Mouse (Mus musculus) left cerebral cortex, adult 18-20 months (tissue): ENCODE data around the gene Lrrn4cl. TPM values are rescaled to one million over a fixed set of nuclear protein-coding genes. Genes with fewer than 3 reads are reported as not detected.
A peak's percentile ranks its signal among the peaks of the same experiment; 100 is the strongest.
"Not testable (repeated sequence)": the region's sequence is repeated elsewhere in the genome, so short reads cannot be mapped to it uniquely, and the experiment has no call there.

Experiments
- DNase-seq, 2 experiments: peaks; one replicate each; pipeline ENCODE4 v3.0.0; 2021 to 2022; ENCODE audit warnings: low spot score in 2 of 2, mixed read lengths in 1 of 2
- total RNA-seq, 2 experiments: library from RNA; stranded (reverse); gene quantifications; 2 replicates each; pipeline ENCODE4 v1.2.3; 2021

The Lrrn4cl gene
- total RNA-seq, 2 experiments from 2014 or later = 1.2 to 1.7 TPM

DNA sequence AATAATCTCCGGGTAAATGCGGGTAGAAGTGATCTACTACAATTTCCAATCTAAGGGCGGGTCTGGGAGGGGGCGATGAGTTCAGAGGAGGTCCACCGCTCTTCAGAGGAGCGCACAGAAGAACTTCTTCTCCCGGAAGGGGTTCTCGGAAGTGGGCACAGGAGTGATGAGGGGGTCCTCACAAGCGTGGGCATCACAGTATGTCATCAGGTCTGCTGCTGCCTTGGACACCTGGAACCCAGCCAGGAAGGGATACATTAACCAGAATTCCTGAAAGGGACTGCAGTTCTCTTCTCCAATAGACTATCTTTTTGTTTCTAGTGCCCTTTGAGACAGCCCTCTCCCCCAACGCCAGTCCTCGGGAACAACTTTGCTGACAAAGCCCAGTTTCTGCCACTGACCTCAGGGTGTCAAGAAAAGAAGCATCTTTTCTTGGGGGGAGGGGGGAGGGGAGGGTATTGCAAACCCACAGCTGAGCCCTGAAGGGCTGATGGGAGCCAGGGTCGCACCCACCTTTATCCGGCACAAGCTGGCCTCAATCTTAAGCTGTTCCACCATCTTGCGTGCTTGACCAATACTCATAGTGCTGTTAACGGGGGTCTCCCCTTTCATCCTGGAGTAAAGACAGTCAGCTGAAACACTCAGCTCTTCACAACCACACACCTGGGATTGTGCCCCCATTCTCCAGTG lies 12.4 kb upstream of the Lrrn4cl start:
- peak; percentile 46 to 47 for DNase-seq

DNA sequence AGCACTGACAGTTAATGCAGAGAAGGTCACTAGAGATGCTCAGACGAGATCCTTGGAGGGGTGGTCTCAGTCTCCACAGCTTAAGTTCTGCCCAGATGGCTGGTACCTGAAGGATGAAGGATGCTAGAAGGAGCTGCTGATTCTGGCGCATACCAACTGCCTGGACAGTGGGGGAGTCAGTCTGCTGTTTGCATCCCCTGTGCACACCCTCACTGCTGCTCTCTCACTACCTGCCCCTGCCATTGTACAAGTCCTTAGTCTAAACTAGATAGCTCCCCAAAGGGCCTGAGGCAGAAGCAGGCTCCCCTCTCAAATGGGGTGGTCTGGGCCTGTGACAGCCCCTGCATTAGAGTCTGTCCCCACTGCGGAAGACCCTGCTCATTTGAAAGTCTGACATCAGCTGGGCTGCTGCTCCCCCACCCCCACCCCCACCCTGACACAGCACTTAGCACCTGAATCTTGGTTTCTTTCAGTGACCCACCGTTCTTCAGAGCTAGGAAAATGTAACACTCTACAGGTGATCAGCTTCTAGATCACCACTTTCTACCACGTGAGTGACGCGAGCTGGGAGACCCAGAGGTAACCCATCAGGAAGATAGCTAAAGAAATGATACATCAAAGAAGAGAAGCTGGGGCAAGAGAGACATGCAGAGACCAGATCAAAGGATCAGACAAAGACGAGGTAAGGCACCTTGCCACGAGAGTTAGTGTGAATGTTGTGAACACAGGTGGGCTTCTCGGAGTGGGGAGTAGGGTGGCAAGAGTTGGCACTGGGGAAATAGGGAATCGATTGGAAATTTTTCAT lies 11.3 kb upstream of the Lrrn4cl start, which contains the start of gene Gng3:
Gene Gng3, minus strand, starts transcription at position 92 of the 805 bp plus-strand sequence.
- peak; percentile 80 to 86 for DNase-seq

DNA sequence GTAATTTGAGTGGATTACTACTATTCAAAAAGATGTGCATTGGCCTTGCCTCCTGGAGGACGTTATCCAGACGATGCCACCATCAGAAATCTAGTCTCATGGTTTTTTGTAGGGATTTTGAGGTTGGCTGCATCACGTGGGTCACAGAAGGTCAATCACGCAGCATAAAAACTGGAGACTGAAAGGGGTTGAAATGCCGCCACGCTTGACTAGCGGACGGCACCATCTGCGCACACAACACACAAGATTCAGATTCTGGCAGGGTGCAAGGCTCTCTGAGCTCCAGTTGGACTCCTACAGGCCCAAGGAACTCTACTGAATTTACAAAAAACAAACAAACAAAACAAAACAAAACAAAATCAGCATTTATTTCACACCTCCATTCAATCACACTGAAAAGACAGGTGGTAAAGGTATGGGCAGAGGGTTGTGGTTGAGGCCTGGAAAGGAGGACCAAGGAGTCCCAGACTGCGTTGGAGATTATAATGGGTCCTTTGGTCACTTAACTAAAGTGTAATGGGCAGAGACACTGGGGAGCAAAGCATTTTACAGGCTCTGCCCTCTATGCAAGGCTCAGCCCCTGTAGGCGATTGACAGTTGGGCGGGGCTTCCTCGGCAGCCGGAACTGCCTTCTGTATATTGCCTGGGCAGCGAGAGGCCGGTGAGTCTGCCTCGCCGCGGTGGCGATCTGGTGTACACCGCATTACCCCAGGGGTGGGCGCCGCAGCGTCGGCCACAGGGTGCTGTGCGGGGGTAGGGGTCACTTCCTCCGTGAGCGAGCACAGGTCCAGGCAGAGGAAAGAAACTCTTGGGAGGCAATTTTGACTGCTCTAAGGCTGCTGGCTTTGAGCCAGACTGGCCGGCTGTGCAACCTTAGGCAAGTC lies 10.4 kb upstream of the Lrrn4cl start:
- DNase-seq = peak; percentile 64 to 77

DNA sequence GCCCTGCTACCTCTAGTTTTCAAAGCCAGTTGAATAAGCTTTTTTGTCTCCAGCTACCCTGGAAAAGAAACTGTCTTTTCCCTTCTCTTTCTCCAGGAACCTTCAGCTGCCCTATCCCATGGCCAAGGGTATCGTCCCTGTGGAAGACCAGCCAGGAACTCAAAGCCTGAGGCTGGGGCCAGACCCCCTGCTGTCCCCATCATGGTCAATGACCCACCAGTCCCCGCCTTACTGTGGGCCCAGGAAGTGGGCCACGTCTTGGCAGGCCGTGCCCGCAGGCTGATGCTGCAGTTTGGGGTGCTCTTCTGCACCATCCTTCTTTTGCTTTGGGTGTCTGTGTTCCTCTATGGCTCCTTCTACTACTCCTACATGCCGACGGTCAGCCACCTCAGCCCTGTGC lies 9.6 kb upstream of the Lrrn4cl start:
- DNase-seq = no peak

DNA sequence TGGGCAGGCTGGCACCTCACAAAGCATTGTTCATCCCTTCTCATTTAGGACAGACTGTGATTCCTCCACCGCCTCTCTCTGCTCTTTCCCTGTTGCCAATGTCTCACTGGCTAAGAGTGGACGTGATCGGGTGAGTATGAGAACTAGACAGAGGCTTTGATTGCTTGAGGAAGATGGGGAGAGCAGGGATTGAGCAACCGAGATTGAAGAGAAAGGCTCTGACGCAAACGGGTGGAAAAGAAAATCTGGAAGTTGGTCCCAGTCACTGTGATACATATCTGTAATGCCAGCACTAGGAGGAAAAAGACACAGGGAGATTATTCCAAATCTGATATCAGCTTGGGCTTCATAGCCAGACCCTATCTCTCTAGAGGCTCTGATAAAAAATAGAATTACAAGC lies 7.6 kb upstream of the Lrrn4cl start:
- no peak for DNase-seq

DNA sequence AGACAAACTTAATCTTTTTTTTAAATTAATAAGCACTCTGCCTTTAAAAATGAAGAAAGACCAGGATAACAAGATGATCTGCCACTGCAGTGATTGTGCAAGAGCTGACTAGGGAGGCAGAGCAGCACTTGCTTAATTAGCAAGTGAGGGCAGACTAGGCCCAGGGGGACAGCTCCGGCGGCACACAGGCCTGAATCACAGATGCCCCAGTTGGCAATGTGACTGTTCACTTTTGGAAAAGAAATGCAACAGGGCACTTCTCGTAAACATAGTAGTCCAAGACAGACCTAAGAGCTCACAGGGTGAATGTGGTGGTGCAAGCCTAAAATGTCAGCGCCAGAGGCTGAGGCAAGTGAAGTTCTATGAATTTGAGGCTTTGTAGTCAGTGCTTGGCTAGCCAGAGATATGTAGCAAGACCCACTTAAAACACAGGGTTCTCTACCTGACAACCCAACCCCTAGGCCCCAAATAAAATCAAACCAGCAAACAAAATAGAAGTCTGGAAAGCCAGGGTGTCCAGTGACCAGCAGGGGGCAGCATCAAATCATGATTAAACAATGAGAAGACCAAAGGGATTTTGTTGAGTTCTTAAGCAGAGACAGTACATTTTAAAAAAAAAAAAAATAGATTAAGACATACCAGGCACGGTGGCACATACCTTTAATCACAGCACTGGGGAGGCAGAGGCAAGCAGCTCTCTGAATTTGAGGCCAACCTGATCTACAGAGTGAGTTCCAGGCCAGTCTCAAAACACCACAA lies 6.0 kb upstream of the Lrrn4cl start:
- DNase-seq = peak; percentile 76 to 88

DNA sequence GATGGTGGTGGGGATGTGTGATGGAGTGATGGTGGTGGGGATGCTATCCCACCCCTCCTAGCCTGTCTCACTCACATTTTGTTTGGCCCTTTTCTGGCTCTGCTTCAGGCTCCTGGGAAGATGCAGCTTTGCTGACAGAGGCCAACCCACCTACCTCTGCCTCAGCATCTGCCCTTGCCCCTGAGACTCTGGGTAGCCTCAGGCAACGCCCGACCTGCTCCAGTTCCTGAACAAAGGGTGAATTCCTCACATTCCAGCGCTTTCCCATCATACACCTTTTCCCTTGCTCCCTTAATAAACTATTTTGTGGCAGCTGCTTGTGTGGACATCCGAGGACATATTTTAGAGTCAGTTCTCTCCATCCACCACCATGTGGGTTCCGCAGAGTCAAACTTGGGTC lies 2.2 kb upstream of the Lrrn4cl start:
- no peak for DNase-seq

DNA sequence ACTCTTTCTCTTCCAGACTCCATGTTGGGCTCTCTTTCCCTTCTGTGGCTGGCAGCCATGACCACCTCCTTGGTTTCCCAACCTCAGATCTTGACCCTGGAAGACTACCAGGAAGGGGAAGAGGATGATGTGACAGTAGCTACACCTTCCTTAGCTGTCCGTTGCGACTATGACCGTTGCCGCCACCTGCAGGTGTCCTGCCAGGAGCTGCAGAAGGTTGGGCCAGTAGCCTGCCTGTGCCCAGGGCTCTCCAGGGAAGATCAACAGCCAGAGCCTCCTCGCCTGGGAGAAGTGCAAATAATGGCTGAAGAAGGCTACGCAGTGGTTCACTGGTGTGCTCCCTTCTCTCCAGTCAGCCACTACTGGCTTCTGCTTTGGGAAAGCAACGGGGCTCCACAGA lies 1.1 kb downstream of the Lrrn4cl start:
- DNase-seq = no peak

DNA sequence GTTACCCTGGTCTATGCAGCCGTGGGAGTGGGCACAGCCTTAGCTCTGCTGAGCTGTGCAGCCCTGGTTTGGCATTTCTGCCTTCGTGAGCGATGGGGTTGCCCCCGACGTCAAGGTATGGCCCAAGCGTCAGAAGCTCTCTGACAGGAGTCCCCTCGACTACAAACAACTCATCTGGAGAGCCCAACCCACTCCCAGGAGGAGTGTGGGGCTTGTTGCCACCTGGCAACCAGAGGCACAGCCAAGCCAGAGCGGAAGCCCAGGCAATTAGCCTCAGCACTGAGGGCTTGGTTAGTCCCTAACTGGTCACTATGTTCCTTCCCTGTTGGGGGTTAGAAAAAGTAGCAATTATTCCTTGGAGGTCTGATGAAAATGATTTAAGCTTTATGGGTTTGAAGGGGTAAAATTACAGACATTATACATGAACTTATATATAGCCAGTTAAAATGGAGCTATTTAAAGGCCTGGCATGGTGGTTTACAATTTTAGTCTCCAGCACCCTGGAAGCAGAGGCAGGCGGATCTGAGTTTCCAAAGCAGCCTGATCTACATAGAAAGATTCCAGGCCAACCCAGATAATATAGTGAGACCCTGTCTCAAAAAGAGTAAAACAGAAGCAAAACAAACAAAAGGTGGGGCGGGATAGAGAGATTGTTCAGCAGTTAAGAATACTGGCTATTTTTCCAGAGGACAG lies 1.8 kb downstream of the Lrrn4cl start:
- DNase-seq = peak in 1 of 2 experiments; percentile 23

DNA sequence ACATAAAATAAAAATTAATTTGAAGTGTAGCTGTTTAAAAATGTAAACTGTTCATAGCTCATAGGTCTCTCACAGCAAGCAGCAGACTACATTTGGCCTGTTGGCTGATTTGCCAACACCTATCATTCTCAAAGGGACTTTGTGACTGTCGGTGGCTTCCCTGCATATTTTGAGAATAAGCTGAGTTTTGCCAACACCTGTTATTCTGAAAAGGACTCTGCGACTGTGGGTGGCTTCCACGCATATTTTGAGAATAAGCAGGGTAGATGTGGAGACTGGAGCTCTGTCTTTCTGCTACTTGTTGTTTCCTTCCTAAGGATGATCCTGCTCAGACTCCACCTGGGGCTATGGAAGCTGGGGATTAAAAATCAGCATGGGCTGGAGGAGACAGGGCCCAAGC lies 2.5 kb downstream of the Lrrn4cl start:
- peak in 1 of 2 experiments; percentile 21 for DNase-seq

DNA sequence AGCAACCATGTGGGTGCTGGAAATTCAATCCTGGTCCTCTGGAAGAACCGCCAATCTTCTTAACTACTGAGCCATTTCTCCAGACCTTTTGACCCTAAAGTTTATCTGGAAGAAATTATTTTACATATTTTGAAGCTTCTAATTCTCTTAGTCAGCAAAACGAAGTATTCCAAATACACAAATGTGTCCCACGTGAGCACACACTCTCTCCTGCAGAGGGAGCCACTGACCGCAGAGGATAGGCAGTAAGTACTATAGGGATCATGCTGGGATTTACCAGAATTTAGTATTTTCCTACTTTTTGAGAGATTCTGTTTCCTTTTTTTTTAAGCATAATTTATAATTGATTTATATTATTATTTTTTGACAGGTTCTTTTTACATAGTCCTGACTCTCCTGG lies 7.1 kb downstream of the Lrrn4cl start:
- DNase-seq = peak in 1 of 2 experiments; percentile 60

DNA sequence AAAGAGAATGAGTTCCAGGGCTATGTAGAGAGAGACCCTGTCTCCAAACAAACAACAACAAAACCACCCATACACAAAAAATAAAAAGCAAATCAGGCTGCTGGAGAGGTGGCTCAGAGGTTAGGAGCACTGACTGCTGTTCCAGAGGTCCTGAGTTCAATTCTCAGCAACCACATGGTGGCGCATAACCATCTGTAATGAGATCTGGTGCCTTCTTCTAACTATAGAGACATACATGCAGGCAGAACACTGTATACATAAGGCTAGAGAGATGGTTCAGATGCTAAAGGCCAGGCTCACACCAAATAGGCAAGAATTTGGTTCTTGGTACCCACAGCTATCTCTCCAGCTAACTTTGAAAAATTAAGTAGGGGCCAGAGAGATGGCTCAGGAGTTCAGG lies 8.4 kb downstream of the Lrrn4cl start:
- no peak for DNase-seq

DNA sequence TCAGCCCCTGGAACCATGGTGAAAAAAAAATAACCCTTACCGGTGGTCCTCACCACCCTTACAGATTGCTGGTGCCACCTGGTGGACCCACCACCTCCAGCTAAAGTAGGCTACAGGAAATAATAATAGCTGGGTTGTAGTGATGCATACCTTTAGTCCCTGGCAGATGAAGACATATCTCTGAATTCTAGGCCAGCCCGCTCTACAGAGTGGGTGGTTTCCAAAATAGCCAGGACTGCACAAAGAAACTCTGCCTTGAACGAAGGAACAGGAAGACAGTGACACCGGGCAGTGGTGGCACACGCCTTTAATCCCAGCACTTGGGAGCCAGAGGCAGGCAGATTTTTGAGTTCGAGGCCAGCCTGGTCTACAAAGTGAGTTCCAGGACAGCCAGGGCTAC lies 13.7 kb downstream of the Lrrn4cl start:
- no peak for DNase-seq

DNA sequence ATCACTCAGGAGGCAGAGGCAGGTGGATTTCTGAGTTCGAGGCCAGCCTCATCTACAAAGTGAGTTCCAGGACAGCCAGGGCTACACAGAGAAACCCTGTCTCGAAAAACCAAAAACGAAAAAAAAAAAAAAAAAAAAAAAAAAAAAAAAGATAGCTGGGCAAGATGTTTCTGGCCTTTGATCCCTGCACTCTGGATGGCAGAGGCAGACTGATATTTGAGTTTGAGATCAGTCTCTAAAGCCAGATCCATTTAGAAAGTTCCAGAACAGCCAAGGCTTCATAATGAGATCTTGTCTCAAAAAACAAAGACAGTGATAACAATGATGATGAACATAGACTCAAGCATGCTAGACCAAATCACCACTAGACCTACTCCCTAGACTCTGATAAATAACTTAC lies 19.8 kb downstream of the Lrrn4cl start:
- DNase-seq = not testable (repeated sequence)

DNA sequence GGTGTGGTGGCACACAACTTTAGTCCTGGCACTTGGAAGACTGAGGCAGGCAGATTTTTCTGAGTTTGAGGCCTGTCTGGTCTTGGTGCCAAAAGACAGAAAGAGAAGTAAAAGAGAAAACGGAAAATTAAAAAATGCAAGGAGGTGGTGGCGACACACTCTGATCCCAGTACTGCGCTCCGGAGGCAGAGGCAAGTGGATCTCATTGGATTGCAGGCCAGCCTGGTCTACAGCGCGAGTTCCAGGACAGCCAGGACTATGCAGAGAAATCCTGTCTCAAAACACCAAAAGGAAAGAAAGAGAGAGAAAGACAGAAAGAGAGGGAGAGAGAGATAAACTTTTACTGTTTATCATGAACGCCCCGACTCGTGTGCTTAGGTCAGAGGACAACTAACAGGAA lies 20.3 kb downstream of the Lrrn4cl start:
- DNase-seq = no peak

DNA sequence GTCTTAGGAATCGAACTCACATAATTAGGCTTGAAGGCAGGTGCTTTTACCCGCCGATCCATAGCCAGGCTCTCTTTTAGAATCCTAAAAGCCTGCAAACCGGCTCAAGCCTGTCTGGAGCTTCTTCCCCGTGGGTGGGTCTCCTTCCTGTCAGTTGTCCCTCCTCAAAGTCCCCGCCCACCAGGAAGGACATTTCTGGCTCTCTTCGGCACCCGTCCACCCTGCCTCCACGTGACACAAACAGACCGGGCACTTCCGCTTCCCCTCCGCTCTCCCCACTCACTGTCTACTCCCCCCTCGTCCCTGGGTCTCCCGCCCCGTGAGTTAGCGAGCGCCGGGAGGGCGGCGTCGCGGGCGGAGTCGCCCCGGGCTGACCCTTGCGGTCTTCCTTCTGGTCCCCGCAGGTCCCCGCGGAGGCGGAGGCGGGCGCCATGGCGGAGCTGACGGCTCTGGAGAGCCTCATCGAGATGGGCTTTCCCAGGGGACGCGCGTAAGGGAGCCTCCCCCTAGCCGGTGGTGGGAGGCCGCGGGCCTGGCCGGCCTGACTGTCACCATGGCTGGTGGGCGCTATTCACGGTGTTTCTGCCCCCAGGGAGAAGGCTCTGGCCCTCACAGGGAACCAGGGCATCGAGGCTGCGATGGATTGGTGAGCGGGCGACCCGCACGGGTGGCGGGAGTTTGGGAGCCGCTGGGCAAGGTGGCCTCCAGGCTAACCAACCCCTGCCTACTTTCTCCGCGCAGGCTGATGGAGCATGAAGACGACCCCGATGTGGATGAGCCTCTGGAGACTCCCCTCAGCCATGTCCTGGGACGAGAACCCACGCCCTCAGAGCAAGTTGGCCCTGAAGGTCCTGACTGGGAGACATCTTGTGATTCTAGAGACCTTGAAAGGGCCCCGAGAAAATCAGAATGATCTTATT lies 21.0 kb downstream of the Lrrn4cl start, which contains the start of gene Ubxn1:
Gene Ubxn1, plus strand, starts transcription at position 230 of the 920 bp plus-strand sequence.
- peak; percentile 98 to 99 for DNase-seq

DNA sequence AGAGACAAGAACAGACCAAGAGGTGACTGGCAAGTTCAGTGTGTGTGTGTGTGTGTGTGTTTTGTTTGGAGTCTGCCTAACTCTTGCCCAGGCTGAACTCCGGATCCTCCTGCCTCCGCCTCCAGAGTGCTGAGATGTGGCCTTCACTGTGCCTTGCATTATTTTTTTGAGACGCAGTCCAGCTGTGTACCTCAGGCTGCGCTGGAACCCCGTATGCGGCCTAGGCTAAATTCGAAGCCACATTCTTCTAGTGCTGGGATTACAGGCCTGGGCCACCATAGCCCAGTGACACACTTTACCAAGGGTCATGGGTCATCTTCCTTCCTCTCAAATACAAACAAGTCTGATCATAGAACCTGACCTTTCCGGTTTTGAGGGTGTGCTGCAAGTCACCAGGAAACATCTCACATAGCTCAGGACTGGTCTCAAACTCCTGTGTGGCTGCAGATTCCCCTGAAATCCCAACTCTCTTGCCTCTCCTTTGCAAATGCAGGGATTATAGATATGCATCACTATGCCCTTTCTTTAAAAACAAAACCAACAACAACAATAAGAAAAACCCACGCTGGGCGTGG lies 21.8 kb downstream of the Lrrn4cl start:
- DNase-seq = no peak

DNA sequence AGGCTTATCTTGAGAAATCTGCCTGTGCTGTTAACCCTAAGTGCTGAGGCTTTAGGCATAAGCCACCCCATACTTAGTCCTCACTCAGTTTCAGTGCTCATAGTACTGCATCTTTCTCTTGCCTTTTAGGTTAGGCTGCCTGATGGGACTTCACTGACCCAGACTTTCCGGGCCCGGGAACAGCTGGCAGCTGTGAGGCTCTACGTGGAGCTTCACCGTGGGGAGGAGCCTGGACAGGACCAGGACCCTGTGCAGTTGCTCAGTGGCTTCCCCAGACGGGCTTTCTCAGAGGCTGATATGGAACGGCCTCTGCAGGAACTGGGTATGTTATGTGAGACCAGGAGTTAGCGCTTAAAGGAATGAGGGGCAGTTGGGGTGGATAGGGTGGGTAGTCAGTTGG lies 24.5 kb downstream of the Lrrn4cl start:
- DNase-seq = no peak
